Mouse (Mus musculus) spleen, postnatal 36 days (tissue): ENCODE data around the gene Vmn2r87.
A peak's percentile ranks its signal among the peaks of the same experiment; 100 is the strongest.
"Not testable (repeated sequence)": the region's sequence is repeated elsewhere in the genome, so short reads cannot be mapped to it uniquely, and the experiment has no call there.

Experiments
- DNase-seq, 2 experiments: peaks; one replicate each; pipeline ENCODE4 v3.0.0; 2022; ENCODE audit warnings: low spot score in 2 of 2, mixed read lengths in 1 of 2

Gene Vmn2r87

DNA sequence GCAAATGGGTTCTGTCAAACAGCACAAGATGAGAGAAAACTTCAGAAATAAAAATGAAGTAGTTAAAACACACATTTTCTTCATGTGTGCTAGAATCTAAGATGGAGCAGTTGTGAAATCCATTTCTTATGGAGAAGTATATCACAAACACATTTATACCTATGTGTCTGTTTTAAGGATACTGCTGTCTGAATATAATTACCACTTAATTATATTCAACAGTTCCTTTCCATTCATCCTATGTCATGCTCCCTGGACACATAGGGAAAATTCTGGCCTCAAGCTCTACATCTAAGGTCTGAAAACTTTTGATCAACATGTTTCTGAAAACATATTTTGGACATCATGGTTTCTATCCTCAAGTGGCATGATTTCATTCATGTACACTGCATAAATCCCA lies at the start of gene Vmn2r87:
Vmn2r87 (minus strand) TSS at position 101 of the 400 bp plus-strand sequence.
- no peak for DNase-seq

DNA sequence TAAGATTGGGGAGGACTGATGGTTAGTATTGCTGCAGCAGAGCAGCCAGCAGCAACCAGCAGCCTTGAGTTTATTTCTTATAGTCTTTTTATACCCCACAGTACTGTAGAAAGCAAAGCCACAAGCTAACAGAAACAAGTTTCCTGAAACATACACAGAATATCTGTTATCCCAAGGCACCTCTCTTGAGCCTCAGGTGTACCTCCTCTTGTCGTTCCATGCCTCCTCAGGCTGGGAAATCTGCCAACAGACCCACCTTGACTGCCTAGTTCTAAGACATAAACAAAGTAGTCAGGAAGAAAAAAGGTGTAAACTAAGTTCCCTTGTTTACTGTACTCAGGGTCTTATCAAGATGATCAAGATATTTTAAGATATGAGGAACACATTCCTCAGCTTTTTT lies 47.1 kb upstream of the Vmn2r87 start:
- DNase-seq, result not testable (repeated sequence)

DNA sequence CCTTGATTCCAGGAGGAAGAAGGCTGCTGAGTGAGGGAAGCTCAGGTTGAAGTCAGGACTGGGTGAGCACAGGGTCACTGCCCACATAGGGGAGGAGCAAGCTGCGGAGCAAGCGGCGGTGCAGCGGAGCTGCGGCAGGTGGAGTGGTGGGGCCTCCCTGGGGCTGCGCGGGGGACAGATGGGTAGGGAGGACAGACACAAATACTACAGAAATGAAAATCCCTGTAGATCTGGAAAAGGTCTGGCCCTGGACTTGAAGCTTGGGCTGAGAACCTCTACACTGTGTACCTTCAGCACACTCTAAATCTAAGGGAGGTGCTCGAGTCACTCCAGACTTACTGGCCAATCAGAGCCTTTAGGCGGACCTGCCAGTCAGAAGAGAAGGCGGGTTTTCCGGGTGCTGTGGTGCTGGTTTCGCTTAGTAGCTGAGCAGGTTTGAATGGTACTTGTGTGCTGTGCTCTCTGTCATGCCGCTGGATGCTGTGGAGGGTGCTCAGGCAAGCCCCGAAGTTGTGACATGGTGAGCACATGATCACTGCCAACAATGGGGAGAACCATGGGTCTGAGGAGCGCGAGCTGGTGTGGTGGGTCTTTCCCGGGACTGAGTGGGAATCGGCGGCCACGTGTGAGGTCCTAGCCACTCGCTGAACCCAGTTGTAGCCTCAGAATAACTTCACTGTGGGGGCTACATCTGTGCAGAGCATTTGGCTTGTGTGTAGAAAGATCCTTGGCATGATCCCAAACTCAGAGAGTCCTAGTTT lies 44.9 kb upstream of the Vmn2r87 start:
- peak; percentile 76 for DNase-seq

DNA sequence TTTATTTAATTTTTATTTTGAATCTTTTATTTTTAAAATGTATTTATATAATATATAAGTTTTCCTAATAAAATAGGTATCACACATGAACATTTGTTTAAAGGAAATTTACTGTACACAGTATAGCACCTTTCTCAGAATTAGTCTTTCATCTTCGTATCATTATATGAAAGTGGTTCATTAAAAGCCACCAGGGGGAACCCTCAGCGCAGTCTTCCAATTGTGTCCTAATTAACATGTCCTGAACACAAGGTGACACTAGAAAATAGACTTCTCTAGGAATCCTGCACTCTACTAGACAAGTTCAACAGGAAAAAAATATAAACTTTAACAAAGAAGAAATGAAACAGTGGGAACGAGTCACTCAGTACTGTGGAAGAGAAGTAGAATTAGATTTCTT lies 38.9 kb upstream of the Vmn2r87 start:
- DNase-seq, result peak in 1 of 2 experiments; percentile 46

DNA sequence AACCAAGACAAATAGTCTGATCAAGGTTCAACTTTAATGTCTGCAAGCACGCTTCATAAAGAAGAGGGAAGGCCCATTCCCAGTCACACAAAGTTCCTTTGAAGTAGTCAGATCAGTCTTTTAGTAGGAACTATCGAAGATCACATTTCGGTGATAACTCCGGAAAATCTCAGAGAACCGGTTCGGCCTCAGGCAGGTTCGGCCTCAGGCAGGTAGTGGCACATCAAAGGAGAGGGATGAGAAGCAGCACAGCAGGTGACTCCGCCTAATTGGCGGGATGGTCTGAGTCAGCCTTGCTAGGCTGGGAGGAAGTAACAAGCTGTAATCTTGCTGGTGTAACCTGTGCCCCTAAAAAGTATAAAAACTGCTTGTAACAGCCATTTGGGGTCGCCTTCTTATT lies 30.7 kb upstream of the Vmn2r87 start:
- no peak for DNase-seq

DNA sequence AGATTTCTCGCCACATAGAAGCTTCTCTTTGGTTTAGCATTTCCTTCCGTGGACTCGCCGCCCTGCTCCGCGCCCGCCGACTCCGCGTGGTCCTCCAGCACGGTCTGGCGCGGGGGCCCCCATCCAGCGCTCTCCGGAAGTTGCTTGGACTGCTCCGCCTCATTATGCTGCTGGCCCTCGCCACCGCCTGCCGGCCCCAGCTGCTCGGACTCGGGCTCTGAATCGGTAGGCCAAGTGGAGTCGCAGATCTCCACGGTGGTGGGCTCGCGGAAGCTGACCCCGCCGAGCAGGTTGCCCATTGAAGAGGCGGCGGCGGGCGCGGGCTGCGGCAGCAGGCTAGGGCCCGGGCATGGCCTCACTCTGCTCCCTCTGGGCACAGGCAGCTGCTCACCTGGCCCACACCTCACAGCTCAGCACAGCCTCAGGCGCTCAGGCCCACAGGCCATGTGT lies 26.9 kb downstream of the Vmn2r87 start:
- DNase-seq, result no peak

DNA sequence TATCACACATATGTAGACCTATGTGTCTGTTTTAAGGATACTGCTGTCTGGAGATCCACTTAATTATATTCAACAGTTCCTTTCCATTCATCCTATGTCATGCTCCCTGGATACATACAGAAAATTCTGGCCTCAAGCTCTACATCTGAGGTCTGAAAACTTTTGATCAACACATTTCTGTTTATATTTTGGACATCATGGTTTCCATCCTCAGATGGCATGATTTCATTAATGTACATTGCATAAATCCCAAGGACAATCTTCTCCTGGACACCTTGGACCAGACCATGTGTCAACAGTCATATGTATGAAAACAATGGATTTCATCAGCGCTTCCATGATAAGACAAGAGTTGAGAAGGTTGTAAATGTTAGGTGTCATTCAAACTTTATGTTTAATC lies 41.2 kb downstream of the Vmn2r87 start, which contains the start of gene Vmn2r86:
Vmn2r86 (minus strand) TSS at position 101 of the 400 bp plus-strand sequence.
- not testable (repeated sequence) for DNase-seq

DNA sequence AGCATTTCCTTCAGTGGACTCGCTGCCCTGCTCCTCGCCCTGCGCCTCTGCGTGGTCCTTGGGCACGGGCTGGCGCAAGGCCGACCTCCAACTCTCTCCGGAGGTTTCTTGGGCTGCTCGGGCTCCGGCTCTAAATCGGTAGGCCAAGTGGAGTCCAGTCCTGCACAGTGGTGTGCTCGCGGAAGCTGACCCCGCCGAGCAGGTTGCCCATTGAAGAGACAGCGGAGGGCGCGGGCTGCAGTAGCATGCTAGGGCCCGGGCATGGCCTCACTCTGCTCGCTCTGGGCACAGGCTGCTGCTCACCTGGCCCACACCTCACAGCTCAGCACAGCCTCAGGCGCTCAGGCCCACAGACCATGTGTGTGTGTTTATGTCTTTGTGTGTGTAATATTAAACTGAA lies 52.4 kb downstream of the Vmn2r87 start:
- DNase-seq, result no peak

DNA sequence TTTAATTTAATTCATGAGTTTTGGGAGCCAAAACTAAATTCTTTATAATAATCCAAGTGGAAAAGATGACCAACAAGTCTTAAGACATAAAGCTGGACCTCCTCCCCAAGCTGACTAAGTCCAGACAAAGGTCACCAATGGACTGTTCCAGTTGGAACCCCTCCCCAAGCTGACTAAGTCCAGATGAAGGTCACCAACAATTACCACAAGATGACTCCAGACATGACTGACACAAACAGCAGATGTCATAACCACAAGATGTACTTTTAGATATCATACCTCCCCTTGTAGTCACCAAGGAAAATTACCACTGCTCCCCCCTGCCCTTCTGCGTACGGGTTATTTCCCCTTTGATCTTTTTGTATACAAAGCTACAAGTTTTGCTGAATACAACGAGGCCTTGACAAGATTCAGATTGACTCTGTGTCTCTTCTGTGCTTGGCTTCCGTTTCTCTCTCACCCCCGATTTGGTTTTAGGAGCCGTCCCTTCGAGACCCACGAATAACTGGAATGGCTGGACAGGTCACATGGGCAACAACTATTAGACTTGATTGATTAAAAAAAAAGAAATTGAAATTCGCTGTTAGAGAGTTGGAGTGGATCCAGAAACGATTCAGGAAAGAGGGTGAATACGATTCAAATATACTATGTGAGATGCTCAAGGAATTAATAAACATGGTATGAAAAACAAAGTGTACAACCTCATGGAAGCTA lies 62.9 kb downstream of the Vmn2r87 start:
- not testable (repeated sequence) for DNase-seq

DNA sequence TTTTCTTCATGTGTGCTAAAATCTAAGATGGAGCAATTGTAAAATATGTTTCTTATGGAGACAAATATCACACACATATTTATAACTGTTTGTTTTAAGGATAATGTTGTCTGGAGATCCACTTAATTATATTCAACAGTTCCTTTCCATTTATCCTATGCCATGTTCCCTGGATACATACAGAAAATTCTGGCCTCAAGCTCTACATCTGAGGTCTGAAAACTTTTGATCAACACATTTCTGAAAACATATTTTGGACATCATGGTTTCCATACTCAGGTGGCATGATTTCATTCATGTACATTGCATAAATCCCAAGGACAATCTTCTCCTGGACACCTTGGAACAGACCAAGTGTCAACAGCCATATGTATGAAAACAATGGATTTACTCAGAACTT lies 67.6 kb downstream of the Vmn2r87 start, which contains the start of gene Vmn2r85:
Vmn2r85 (minus strand) TSS at position 101 of the 400 bp plus-strand sequence.
- not testable (repeated sequence) for DNase-seq

DNA sequence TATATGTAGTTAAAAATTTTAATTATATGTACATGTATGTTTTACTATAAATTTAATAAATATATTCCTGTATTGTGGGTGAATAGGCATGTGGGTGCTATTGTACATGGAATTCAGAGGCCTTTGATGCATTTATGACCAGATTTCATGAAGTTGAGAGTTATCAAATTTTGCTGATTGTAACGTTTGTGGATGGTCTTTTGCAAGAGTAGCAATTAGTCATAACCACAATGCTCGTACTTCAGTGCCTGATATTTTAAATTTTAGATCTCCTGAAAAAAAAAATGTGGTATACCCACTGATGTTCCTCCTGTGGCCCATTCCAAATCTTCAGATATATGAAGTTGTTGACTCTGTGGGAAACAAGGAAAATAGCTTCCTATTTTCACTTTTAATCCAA lies 74.8 kb downstream of the Vmn2r87 start:
- DNase-seq, result not testable (repeated sequence)
